Mouse (Mus musculus) testis, adult 2 months (tissue): ENCODE results near the gene Nup214.

Experiments
- CTCF ChIP-seq: fragments of 200-500 bp; IDR thresholded peaks from 2 replicates; pipeline ENCODE4 v1.5.1; 2012; ENCODE audit warnings: low read depth, mild to moderate bottlenecking, inconsistent platforms, low read length, moderate library complexity; ENCODE audit not compliant: control insufficient read depth, insufficient read depth, insufficient replicate concordance
- POLR2A ChIP-seq: fragments of 200-500 bp; IDR thresholded peaks from 2 replicates; pipeline ENCODE4 v1.6.1; 2012; ENCODE audit warnings: low read depth, mild to moderate bottlenecking, inconsistent platforms, low read length, moderate library complexity; ENCODE audit not compliant: control insufficient read depth

- TF ChIP-seq POLR2A (no peak), CTCF (no peak)
These were observed 23.3 kb upstream of the Nup214 start for GRCm38 (mm10) chr2:31950966-31951365.
